Mouse (Mus musculus) MEL (cell line): ENCODE data around the gene Pus3. TPM values are rescaled to one million over a fixed set of nuclear protein-coding genes. Genes with fewer than 3 reads are reported as not detected.
A peak's percentile ranks its signal among the peaks of the same experiment; 100 is the strongest.
"Not testable (repeated sequence)": the region's sequence is repeated elsewhere in the genome, so short reads cannot be mapped to it uniquely, and the experiment has no call there.

Source experiments
- DNase-seq: peaks from one replicate; pipeline ENCODE4 v3.0.0; 2011; ENCODE audit warnings: low read depth, low spot score
- H3K27ac ChIP-seq: 2 replicates; pipeline ENCODE4 v1.5.1; 2012; ENCODE audit warnings: low read depth, mild to moderate bottlenecking, control low read depth, low read length, moderate library complexity; ENCODE audit not compliant: control insufficient read depth
- H3K27me3 ChIP-seq, 2 experiments: fragments of 150-350 bp in 1 of 2; sonication (generic) in 1 of 2; 2 replicates each; pipeline ENCODE4 v1.6.1; 2012; ENCODE audit warnings: low read length in 2 of 2, mild to moderate bottlenecking in 2 of 2, improper control_type of control experiment in 1 of 2, moderate library complexity in 1 of 2; ENCODE audit not compliant: insufficient read depth in 2 of 2, control insufficient read depth in 1 of 2
- H3K36me3 ChIP-seq, 2 experiments: 2 replicates each; pipeline ENCODE4 v1.6.1; 2012 to 2014; ENCODE audit warnings: low read length in 2 of 2, improper control_type of control experiment in 1 of 2, inconsistent platforms in 1 of 2, mild to moderate bottlenecking in 1 of 2; ENCODE audit not compliant: insufficient read depth in 2 of 2, control insufficient read depth in 1 of 2
- H3K4me1 ChIP-seq, 2 experiments: fragments of 150-350 bp in 1 of 2; sonication (generic) in 1 of 2; 2 replicates each; pipeline ENCODE4 v1.6.1; 2012; ENCODE audit warnings: low read length in 2 of 2, improper control_type of control experiment in 1 of 2, mild to moderate bottlenecking in 1 of 2; ENCODE audit not compliant: insufficient read depth in 2 of 2, control insufficient read depth in 1 of 2
- H3K4me3 ChIP-seq, 2 experiments: fragments of 150-350 bp in 1 of 2; sonication (generic) in 1 of 2; 2 replicates each; pipeline ENCODE4 v1.5.1; 2012; ENCODE audit warnings: low read depth in 2 of 2, low read length in 2 of 2, mild to moderate bottlenecking in 2 of 2, moderate library complexity in 2 of 2, control low read depth in 1 of 2, improper control_type of control experiment in 1 of 2; ENCODE audit not compliant: control insufficient read depth in 1 of 2, insufficient read depth in 1 of 2
- H3K79me2 ChIP-seq: 2 replicates; pipeline ENCODE4 v1.6.1; 2012; ENCODE audit warnings: mild to moderate bottlenecking, low read length, moderate library complexity; ENCODE audit not compliant: control insufficient read depth, poor library complexity, insufficient read depth
- H3K9ac ChIP-seq: 2 replicates; pipeline ENCODE4 v1.6.1; 2012; ENCODE audit warnings: low read depth, mild to moderate bottlenecking, control low read depth, low read length, moderate library complexity; ENCODE audit not compliant: control insufficient read depth, poor library complexity, severe bottlenecking
- H3K9me3 ChIP-seq: fragments of 150-350 bp; sonication (generic); replicated peaks from 2 replicates; pipeline ENCODE4 v1.6.1; 2012; ENCODE audit warnings: mild to moderate bottlenecking, low read length, improper control_type of control experiment, moderate library complexity; ENCODE audit not compliant: insufficient read depth
- CTCF ChIP-seq, 3 experiments: IDR thresholded peaks in 2 of 3; conservative IDR thresholded peaks in 1 of 3; 2 replicates each; pipeline ENCODE4 v1.5.1; 2011 to 2012; ENCODE audit warnings: low read length in 3 of 3, low read depth in 2 of 3, mild to moderate bottlenecking in 2 of 3, improper control_type of control experiment in 1 of 3, inconsistent platforms in 1 of 3, mixed read lengths in 1 of 3, moderate library complexity in 1 of 3; ENCODE audit not compliant: control insufficient read depth in 1 of 3, insufficient read depth in 1 of 3, poor library complexity in 1 of 3, severe bottlenecking in 1 of 3
- MAFK ChIP-seq: IDR thresholded peaks from 2 replicates; pipeline ENCODE4 v1.6.1; 2011; ENCODE audit warnings: low read depth, mild to moderate bottlenecking, low read length, improper control_type of control experiment, borderline replicate concordance
- MYB ChIP-seq: IDR thresholded peaks from 2 replicates; pipeline ENCODE4 v1.6.1; 2011; ENCODE audit warnings: mild to moderate bottlenecking, low read depth, low read length, improper control_type of control experiment
- NELFE ChIP-seq: IDR thresholded peaks from 2 replicates; pipeline ENCODE4 v1.6.1; 2011; ENCODE audit warnings: low read depth, low read length, improper control_type of control experiment
- SMC3 ChIP-seq: IDR thresholded peaks from 2 replicates; pipeline ENCODE4 v1.6.1; 2011; ENCODE audit warnings: low read depth, low read length, improper control_type of control experiment
- TBP ChIP-seq: IDR thresholded peaks from 2 replicates; pipeline ENCODE4 v1.8.0; 2011; ENCODE audit warnings: low read depth, low read length, improper control_type of control experiment
- polyA plus RNA-seq, 2 experiments: library from polyadenylated mRNA; stranded (reverse) in 1 of 2; unstranded in 1 of 2; fragments of >175 nt in 1 of 2; fragments of >200 nt in 1 of 2; gene quantifications; 2 replicates each; pipeline versions ENCODE4 v1.2.1 to v1.2.4; 2012; ENCODE audit warnings: low replicate concordance in 2 of 2, low read depth in 1 of 2; ENCODE audit not compliant: insufficient read length in 2 of 2, insufficient read depth in 1 of 2, missing spikeins in 1 of 2
- total RNA-seq: library from RNA; depleted of rRNA; stranded (reverse); fragments of 300-350 nt; gene quantifications from 2 replicates; pipeline ENCODE4 v1.2.3, GENCODE M21; 2012; rRNA removed

Pus3 gene
- total and polyA plus RNA-seq, 3 experiments = 15.8 to 23.8 TPM; not detected in 1

- TF ChIP-seq SMC3 = peak; percentile 38; the same call in 1 of the 2 replicates
- no peak for TF ChIP-seq TBP
- TF ChIP-seq MAFK = no peak
- peak in 1 of 3 experiments; percentile 41; a peak in 2 of 6 replicates for TF ChIP-seq CTCF (IDR thresholded peaks at IDR 0.05 in 2 of 3, conservative IDR thresholded peaks at IDR 0.05 in 1 of 3; ENCODE audit: control insufficient read depth in 1 of 3, insufficient read depth in 1 of 3, low read depth in 2 of 3, low read length in 3 of 3, poor library complexity in 1 of 3, severe bottlenecking in 1 of 3)
- TF ChIP-seq MYB = no peak
- TF ChIP-seq NELFE = no peak
Observed at GRCm38 (mm10) chr9:35614005-35614404, 55.6 kb downstream of the Pus3 start (continued).

GRCm38 (mm10) chr9:35616784-35617183 lies 58.4 kb downstream of the Pus3 start:
- H3K36me3 ChIP-seq, H3K27ac ChIP-seq, H3K27me3 ChIP-seq, H3K4me1 ChIP-seq, H3K9ac ChIP-seq, DNase-seq, H3K9me3 ChIP-seq, H3K79me2 ChIP-seq, H3K4me3 ChIP-seq: not testable (repeated sequence)

Other genes starting within 250 kb of the Pus3 start
- 0.69 and 1.0 TPM in 2 replicates for gene Cdon, start 137.5 kb upstream of the Pus3 start, total RNA-seq
- gene Cdon, start 137.5 kb upstream of the Pus3 start, polyA plus RNA-seq = 1 to 10 TPM in 1 of 2 experiments, not detected in 1; 1.5 TPM
- gene Gm1113, start 40.3 kb upstream of the Pus3 start, total RNA-seq = not detected in 2 replicates
- not detected for gene Gm1113, start 40.3 kb upstream of the Pus3 start, polyA plus RNA-seq
- 0.33 and 0.35 TPM in 2 replicates for gene Ddx25, start 67 bp upstream of the Pus3 start, total RNA-seq
- under 1 TPM in 1 of 2 experiments, not detected in 1; 0.35 TPM for gene Ddx25, start 67 bp upstream of the Pus3 start, polyA plus RNA-seq
- 0.16 and 0.23 TPM in 2 replicates for gene Pate2, start 11.7 kb downstream of the Pus3 start, total RNA-seq
- under 1 TPM in 1 of 2 experiments, not detected in 1; 0.29 TPM for gene Pate2, start 11.7 kb downstream of the Pus3 start, polyA plus RNA-seq
- 10.6 and 13.6 TPM in 2 replicates for gene Hyls1, start 11.8 kb downstream of the Pus3 start, total RNA-seq
- 10 to 100 TPM in 1 of 2 experiments, not detected in 1; 10.5 TPM for gene Hyls1, start 11.8 kb downstream of the Pus3 start, polyA plus RNA-seq
- not detected in 2 replicates for gene Pate4, start 53.3 kb downstream of the Pus3 start, total RNA-seq
- gene Pate4, start 53.3 kb downstream of the Pus3 start, polyA plus RNA-seq = not detected
- gene Pate3, start 89.6 kb downstream of the Pus3 start, total RNA-seq = not detected in 2 replicates
- gene Pate3, start 89.6 kb downstream of the Pus3 start, polyA plus RNA-seq = not detected
- gene Pate1, start 128.8 kb downstream of the Pus3 start, total RNA-seq = not detected in 2 replicates
- not detected for gene Pate1, start 128.8 kb downstream of the Pus3 start, polyA plus RNA-seq
- gene Gm17677, start 182.5 kb downstream of the Pus3 start, total RNA-seq = not detected in 2 replicates
- gene Gm17677, start 182.5 kb downstream of the Pus3 start, polyA plus RNA-seq = not detected
- not detected in 2 replicates for gene Gm17727, start 219.5 kb downstream of the Pus3 start, total RNA-seq
- not detected for gene Gm17727, start 219.5 kb downstream of the Pus3 start, polyA plus RNA-seq
- not detected in 2 replicates for gene Gm27235, start 231.5 kb downstream of the Pus3 start, total RNA-seq
- not detected for gene Gm27235, start 231.5 kb downstream of the Pus3 start, polyA plus RNA-seq
- not detected in 2 replicates for gene D730048I06Rik, start 231.5 kb downstream of the Pus3 start, total RNA-seq
- gene D730048I06Rik, start 231.5 kb downstream of the Pus3 start, polyA plus RNA-seq = not detected